Mouse (Mus musculus): ENCODE data around the gene Sema4f.

DNA sequence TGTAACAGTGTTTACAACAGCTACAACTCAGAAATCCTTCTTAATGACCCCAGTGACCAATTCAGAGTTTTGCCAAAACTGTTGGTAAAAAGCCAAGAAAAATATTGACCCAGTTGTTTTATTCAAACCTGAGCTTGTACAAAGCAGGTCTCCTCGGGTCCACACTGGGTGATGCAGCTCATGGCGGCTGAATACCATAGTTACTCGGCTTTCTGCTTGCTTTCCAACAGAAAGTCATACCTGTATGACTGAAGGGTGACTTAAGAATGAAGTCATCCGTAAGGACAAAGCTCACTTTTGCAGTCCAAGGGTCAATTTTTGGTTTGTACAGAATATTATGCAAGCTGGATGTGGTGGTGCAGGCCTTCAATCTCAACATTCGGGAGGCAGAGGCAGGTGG lies 12.0 kb downstream of the Sema4f start:
- no peak for TF ChIP-seq POLR2A (IDR thresholded peaks at IDR 0.05; ENCODE audit: control insufficient read depth, low read depth, low read length)
- TF ChIP-seq CTCF (IDR thresholded peaks at IDR 0.05; ENCODE audit: control insufficient read depth, insufficient read depth, insufficient replicate concordance, low read depth, low read length) = no peak
